Mouse (Mus musculus) adrenal gland, postnatal 4 days (tissue): ENCODE measurements around the gene Pus3. TPM values are rescaled to one million over a fixed set of nuclear protein-coding genes. Genes with fewer than 3 reads are reported as not detected.

Source experiments
- total RNA-seq, 2 experiments: library from RNA; stranded (reverse); gene quantifications; 2 replicates each; pipeline ENCODE4 v1.2.3; 2021

Pus3 gene
- total RNA-seq, 2 experiments from 2014 or later, result 14.8 to 16.7 TPM

Other genes with a start within 250 kb of the Pus3 start
- 10 to 100 TPM; 30.8 to 32.0 TPM for gene Cdon, start 137.5 kb upstream of the Pus3 start, total RNA-seq
- gene Gm1113, start 40.3 kb upstream of the Pus3 start, total RNA-seq, result not detected
- gene Ddx25, start 67 bp upstream of the Pus3 start, total RNA-seq, result 1 to 10 TPM; 1.3 TPM
- under 1 TPM; 0.31 to 0.39 TPM for gene Pate2, start 11.7 kb downstream of the Pus3 start, total RNA-seq
- 1 to 10 TPM; 5.9 to 6.5 TPM for gene Hyls1, start 11.8 kb downstream of the Pus3 start, total RNA-seq
- gene Pate4, start 53.3 kb downstream of the Pus3 start, total RNA-seq, result not detected
- not detected for gene Pate3, start 89.6 kb downstream of the Pus3 start, total RNA-seq
- gene Pate1, start 128.8 kb downstream of the Pus3 start, total RNA-seq, result not detected
- not detected for gene Gm17677, start 182.5 kb downstream of the Pus3 start, total RNA-seq
- gene Gm17727, start 219.5 kb downstream of the Pus3 start, total RNA-seq, result not detected
- gene Gm27235, start 231.5 kb downstream of the Pus3 start, total RNA-seq, result not detected
- gene D730048I06Rik, start 231.5 kb downstream of the Pus3 start, total RNA-seq, result not detected